Mouse (Mus musculus) layer of hippocampus, adult 9-11 months (tissue): ENCODE data around the gene Chaf1a.
A peak's percentile ranks its signal among the peaks of the same experiment; 100 is the strongest.
"Not testable (repeated sequence)": the region's sequence is repeated elsewhere in the genome, so short reads cannot be mapped to it uniquely, and the experiment has no call there.

ENCODE experiments used
- DNase-seq: peaks from one replicate; pipeline ENCODE4 v3.0.0; 2022

The Chaf1a gene

DNA sequence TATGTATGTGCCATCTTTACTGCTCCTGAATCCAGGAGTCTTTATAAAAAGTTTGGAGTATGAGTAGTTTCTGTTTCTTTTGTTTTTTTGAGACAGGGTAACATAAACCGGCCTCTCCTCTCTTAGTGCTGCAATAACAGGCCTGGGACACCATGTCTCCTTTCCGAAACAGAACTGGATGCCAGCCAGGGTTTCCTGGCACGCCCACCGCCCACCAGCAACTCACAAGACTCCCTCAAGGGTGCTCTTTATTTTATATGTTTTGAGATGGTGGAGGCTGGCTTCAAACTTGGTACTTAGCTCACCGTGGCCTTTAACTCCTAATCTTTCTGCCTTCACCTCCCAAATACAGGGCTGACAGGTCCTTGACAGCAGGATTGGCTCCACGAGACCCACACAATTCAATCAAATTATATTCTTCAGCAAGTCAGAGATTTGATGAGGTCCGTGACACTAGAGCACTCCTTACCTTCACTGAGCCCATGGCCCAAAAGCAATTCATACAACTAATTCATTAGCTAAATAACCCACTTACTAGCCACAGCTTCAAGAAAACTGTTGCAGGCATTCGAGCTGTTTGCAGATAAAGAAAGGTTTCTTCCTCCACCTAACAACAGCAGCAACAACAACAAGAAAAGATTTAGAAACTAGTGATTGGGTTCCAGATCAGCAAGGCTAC lies 1.5 kb upstream of the Chaf1a start:
- DNase-seq: no peak

DNA sequence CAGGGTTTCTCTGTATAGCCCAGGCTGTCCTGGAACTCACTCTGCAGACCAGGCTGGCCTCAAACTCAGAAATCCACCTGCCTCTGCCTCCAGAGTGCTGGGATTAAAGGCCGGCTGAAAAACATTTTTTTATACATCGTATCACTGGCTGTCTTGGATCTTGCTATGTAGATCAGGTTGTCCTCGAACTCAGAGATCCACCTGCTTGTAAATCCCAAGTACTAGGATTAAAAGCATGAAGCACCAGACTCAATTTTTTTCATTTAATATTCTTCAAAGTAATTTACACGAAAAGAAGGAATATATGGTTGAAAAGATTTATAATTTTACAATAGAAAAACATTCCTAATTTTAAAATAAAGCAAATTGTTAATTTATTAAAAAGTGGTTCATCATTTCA lies 894 bp upstream of the Chaf1a start:
- no peak for DNase-seq

DNA sequence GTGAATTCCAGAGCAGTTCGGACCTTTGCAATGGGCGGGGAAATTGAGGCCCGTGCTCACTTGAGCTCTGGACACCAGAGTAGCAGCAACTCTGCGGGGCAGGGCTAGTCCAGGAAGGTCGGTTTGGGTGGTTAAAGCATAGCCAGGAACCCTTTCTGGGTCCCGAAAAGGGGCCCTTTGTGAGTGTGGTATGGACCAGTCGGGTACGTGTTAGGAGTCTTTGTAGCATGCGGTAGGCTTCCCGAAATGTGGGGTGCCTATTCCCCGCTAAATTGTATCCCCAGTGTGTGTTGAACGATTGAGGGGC lies 571 bp downstream of the Chaf1a start:
- no peak for DNase-seq

DNA sequence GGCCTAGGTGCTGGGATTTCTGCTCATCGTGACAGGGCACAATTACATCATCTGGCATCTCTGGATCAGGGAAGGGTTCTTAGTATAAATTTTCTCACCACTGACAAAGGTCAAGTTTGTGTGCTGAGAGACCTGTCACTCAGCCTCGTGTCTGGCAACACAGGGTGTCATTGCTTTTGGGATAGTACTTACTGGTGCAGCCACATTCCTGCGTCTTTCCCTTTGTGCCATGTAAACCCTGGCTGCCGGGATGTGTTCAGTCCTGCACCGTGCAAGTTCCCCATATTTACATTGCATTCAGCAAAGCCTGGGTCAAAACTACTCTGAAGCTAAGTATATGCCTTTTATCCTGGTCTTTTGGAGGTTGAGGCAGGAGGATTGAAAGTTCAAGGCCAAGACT lies 11.1 kb downstream of the Chaf1a start:
- DNase-seq: no peak

DNA sequence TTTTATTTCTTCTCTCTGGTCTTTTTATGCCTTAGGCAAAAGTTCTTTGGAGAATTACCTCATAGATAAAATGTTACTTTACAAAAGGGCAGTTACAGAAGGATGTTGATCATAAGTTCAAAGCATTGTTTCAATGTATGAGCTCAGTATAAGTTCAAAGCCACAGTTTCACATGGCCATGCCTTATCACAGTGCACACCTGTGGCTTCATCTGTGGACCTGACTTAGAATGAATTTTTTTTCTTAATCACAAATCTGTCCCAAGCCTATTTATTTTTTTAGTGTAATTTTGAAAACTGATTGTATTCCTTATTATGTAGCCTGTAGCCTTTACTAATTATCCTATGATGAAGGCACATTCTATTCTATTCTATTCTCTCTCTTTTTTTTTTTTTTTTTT lies 14.7 kb downstream of the Chaf1a start:
- DNase-seq: no peak

DNA sequence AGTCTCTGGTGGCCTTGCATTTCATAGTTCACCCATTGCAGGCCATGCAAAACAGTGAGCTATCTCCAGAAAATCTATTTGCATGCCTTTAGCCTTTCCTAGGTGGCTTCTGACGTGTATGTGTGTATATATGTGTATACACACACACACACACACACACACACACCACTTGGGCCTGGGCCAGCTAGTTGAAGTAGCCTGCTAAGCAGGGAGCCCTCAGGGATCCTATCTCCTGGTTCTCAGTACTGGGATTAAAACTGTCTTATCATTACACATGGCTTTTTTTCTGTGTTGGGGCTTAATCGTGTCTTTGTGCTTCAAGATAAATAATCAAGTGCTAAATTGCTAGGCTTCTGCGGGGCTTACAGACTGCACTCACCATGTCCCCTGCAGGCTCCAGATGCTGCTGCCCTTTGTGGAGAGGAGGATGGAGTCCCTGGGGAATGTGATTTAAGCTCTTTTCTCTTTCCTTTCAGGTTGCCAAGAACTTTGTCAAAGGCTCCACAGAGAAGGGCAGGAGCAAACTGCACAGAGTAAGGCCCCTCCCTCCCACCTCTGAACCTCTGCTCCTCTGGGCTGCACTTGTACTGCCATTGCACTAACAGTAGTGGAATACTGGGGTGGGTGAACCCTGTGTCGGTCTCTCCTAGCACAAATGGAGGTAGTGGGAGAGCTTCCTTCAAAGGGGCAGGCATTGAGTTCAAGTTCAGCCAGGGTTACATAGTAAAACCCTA lies 15.9 kb downstream of the Chaf1a start:
- no peak for DNase-seq

DNA sequence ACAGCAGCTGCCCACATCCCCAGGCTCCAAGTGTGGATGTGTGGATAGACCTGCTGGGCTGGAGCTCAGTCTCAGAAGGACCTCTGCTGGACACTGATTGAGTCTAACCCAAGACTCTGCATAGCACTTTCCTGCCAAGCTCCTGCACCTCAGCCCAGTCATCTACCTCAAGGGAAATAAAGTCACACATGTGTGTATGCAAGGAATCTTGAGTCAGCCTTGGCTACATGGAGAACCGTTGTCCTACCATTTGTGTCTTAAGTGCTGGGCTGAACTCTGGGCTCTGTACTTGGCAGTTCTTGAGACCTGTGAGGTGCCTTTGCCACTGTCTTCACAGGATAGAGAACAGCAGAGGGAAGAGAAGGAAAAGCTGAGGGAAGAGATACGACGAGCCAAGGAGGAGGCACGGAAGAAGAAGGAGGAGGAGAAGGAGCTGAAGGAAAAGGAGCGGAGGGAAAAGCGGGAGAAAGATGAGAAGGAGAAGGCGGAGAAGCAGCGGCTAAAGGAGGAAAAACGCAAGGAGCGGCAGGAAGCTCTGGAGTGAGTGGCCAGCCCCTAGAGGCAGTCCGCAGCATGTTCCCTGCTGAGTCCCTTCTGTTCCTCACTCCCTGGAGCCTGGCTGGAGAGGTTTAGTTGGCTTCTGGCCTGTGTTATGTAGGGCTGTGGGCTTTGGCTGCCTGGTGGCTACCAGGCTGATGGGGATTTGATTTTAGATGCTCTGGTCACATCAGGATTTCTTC lies 17.3 kb downstream of the Chaf1a start:
- no peak for DNase-seq

DNA sequence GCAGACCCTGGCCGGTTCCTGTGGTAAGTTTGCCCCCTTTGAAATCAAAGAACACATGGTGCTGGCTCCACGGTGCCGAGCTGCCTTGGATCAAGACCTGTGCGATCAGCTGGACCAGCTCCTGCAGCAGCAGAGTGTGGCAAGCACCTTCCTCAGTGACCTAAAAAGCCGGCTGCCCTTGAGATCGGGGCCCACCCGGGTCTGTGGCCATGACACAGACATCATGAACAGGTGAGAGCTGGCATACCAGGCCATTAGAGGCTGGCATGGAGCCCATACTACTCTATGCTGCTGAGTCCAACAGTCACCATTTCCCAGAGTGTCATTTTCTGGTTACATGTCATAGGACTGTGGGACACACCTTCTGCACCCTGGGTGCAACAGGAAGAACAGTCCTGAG lies 21.8 kb downstream of the Chaf1a start:
- no peak for DNase-seq

DNA sequence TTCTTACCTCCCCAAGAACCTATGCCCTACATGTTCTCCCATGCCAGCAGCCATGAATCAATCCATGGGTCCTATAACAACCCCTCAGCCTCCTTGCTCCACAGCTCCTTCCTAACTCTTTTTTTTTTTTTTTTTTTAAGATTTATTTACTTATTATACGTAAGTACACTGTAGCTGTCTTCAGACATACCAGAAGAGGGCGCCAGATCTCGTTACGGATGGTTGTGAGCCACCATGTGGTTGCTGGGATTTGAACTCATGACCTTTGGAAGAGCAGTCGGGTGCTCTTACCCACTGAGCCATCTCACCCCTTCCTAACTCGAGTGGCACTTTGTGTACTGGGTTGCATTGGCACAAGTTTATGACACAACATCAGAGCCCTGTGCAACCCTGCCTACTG lies 25.5 kb downstream of the Chaf1a start:
- not testable (repeated sequence) for DNase-seq

DNA sequence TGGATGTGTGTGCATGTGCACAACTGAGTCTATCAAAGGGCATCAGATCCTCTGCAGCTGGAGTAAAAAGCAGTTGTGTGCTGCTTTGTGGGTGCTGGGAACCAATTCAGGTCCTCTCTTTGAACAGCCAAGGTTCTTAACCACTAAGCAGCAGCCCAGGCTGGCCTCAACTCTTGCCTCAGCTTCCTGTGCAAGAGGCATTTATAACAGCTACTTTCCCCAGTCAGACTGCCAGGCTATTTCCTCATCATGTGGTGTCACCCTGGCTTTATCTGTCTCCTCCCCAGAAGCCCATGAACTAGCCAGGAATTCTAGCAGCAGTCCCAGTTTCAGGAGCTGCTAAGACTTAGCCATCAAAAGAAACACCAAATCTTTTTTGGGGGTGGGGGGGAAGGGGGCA lies 26.2 kb downstream of the Chaf1a start:
- no peak for DNase-seq

DNA sequence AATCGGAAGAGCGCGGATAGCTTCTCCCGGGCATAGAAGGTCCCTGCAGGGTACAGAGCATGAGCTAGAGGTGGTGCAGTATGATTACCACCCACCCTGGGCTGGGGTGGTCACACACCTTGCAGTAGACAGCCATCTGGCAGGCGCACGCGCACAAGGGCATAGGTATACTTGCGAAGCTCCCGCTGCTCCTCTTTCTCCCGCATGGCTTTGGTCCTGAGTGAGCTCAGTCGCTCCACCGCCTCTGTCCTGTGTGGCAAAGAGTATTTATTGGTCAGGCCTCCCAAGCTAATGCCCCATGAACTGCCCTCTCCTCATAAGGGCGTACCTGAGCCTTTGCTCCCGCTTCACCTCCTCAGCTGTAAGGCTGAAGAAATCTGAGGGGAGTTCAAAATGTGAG lies 28.8 kb downstream of the Chaf1a start:
- no peak for DNase-seq

DNA sequence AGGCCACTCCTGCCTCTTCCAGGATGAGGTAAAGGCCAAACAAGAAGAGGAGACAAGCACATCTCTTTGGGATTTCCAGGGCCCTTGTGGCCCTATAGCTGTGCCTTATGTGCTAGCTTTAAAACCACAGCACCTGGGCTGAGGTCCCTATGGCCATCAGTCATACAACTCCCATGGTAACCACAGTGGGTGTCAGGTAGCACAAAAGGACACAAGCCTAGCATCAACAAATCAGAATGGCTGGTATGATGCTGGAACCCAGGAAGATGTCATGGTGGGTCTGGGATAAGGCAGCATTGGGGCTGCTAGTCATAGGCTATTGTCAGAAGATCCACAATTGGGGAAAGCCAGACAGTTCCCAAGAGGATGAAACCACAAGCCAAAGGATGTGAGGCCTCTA lies 30.9 kb downstream of the Chaf1a start:
- DNase-seq: no peak

DNA sequence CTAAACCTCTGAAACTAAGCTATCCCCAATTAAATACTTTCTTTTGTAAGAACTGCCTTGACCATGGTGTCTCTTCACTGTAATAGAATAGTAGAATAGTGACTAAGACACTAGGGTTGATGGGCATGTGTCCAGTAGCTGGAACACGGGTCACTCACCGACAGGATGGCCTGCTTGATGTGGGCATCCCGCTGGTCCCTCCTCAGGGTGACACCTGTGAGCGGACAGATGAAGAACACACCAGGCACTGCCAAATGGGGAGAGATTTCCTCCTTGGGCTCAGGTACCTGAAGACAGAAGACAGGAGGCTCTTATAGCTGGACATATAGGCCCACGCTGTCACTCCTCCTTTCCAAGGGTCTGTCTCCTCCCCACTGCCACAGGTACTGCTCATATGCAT lies 32.0 kb downstream of the Chaf1a start:
- DNase-seq: no peak

DNA sequence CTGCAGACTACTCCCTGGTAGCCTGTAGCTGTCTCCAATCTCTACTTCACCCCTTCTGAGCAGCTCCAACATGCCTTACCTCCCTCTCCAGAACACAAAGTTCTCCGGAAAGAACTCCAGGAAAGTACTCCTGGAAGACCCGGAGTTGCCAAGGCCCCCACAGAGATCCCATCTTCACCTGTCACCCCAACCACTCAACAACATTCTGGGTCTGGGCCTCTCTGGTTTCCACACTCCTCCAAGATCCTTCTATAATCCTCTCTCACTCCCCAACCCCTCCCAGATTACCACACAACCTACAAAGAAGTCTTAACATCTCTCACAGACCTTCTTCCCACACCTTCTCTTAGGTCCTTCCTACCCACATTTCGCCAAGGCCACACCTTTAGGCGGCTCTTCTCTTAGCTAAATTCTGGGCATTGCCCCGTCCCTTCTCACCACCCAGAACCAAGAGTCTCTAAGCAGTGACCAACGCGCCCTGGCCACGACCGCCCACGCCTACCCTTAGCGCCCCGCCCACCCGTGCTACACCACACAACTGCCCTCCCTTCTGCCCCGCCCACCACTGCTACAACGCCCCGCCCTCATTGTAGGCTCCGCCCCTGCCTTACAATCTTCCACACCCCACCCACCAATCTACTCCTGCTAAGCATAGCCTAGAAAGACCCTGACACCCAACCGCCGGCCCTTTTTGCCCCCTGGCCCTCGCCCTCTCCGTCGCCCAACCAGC lies 34.0 kb downstream of the Chaf1a start:
- peak; percentile 79 for DNase-seq

DNA sequence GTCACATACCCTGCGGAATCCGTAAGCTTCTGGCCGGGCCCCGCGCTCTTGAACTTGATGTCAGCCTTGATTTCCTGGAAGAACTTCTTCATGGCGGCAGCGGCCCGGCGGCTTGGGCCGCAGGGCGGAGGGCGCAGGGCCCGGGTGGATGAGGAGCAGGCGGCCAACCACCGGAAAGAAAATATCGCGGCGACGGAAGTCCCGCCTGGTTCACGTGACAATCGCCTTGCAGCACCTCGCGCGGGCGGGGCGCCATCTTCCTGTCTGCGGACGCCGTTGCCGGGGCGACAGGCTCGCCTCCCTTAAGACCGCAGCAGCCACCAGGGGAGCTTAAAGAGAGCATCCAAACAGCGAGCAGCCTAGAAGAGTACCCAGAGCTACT lies 34.6 kb downstream of the Chaf1a start, which contains the start of gene Ubxn6:
Ubxn6 (minus strand) TSS at position 202 of the 382 bp plus-strand sequence.
- DNase-seq: peak; percentile 98

DNA sequence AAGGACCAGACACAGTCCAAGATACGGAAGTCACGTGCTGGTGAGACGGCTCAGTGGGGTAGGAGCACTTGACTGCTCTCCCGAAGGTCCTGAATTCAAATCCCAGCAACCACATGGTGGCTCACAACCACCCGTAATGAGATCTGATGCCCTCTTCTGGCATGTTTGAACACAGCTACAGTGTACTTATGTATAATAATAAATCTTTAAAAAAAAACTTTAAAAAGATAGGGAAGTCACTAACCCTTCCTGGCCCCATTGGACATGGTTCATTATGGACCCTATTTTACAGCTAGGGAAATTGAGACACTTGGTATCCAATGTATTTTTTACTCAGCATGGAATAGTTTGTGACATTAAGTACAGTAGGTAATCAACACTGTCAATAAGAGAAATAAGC lies 37.3 kb downstream of the Chaf1a start:
- DNase-seq: no peak

DNA sequence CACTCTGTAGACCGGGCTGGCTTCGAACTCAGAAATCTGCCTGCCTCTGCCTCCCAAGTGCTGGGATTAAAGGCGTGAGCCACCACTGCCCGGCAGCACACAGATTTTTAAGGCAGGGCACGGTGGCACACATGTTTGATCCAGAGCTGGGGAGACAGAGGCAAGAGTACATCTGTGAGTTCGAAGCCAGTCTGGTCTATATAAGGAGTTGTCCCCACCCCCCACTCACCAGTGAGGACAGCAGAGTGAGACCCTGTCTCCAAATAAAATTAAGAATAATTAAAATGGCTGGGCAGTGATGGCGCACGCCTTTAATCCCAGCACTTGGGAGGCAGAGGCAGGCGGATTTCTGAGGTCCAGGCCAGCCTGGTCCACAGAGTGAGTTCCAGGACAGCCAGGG lies 38.1 kb downstream of the Chaf1a start:
- DNase-seq: peak; percentile 56

DNA sequence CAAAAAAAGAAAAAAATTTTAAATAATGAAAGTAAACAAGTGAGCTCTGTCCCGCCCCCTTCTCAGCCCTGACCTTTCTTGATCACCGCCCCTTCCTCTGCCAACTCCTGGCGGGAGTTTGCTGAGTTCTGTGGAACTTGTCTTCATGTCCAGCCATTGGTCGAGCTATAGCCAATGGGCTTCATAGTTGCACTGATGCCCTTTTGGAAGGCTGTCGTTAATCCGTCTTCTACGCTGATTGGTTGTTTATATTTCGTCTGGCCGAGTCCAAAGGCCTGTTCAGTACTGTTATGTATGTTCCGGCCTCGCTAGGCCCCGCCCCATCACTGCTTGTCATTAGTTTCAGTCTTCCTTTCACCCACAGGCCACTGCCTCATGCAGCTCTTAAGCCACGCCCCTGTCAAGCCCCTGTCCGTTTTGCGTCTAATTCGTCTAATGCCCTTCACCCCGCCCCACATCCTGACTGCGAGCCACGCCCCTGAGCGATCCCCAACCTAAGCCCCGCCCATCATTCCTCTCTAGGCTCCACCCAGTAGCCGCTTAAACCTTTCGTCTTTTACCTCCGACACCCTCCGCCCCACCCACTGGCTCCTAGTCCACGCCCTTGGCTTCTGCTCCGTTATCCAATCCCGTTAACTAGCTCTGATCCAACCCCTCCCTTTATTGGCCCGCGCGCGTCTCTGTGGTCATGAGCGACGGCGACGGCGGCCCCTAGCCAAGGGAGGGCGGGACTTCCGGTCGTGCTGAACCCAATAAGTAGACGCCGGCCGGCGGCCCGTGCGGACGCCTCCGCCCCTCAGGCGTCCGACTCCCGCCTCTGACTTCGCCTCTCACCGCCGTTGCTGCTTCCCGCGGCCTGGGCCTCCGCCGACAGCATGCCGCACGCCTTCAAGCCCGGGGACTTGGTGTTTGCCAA lies 38.9 kb downstream of the Chaf1a start, which contains the start of gene Hdgfl2:
Hdgfl2 (plus strand) TSS at position 755 of the 916 bp plus-strand sequence.
- DNase-seq: peak; percentile 100

DNA sequence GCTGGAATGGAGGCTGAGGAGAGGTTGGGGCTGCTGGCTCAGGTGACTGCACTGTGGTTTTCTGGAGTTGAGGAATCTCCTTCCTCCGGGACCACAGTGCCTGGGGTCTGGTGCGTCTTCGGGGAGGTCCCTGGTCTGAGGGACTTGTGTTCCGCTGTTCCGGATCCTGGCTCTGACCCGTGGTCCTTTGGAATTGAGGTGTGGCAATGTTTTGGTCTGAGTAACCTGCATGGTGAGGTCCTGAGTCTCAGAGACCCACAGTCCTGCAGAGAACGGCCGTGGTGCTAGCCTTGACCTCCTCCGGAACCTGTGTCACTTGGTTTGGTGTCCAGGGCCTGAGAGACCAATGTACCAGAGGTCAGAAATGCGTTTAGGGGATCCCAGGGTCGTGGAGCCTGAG lies 39.7 kb downstream of the Chaf1a start:
- no peak for DNase-seq

DNA sequence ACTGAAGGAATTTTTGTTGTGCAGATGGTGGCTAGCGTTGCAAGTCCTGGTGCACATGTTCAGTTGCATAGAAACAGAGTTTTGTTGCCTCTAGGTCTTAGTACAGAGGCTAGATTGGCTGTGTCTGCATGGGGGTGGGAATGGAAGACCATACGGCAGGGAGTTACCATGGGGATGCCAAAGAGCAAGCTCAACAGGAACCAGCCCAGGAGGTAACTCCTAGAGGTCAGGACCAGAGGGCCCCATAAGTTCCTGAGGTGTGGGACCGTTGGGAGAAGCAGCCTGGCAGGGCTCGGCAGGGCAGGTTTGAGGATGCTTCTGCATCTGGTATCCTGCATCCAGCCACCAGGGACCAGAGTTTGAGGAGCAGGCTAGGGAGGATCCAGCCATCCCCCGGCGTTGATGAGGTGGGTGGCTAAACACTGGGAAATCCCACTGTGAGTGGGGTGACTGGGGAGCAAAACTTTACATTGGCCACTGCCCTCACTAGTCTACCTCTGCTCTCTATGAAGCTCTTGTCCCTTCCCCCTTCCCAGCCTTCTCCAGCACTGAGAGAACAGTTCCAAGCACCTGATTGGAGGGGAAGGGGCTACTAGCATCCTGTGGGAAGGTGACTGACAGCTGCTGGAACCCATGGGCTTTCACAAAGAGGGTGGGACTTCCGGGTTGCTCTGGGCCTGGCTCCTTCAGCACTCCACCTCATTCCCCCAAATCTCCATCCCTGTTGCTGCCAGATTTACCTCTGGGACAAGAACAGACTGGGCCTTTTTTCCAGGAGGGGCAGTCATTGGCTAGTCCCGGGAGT lies 40.7 kb downstream of the Chaf1a start:
- peak; percentile 75 for DNase-seq

DNA sequence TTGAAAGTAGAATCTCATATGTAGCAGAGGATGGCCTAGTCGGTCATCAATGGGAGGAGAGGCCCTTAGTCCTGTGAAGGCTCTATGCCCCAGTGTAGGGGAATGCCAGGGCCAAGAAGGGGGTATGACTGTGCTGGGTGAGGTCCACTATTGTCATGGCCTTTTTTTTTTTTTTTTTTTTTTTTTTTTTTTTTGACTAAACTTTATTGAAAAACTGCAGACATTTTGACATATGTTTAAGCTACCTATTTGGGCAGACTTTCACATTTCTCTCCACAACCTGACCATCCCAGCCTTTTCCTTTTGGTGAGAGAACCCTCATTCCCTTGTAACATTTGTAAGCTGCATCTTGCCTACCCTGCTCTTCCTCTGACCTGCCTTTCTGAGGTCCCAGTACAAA lies 52.1 kb downstream of the Chaf1a start:
- no peak for DNase-seq
